ENCODE assay signal across 8 mouse cellular contexts in genomic region chr9:21752252-21752792, GRCm38 (mm10). TPM values are rescaled to one million over a fixed set of nuclear protein-coding genes. Genes with fewer than 3 reads are reported as not detected.
DNase-seq lines count a peak whose midpoint lies in the region; ATAC-seq and TF ChIP-seq lines count a peak whose summit lies in the region.

No protein-coding gene starts in this region.

- no peak for TF ChIP-seq CTCF in stomach, postnatal 0 days (IDR thresholded peaks at IDR 0.05; ENCODE audit: low read depth)

- no peaks in the 10 kb centered on the region for H3K9me3 ChIP-seq in liver, embryonic 11.5 days (ENCODE audit: control insufficient read depth, low read length)
- H3K9me3 ChIP-seq in stomach, postnatal 0 days (ENCODE audit: control insufficient read depth, low read length): no peaks in the 10 kb centered on the region

- 35% methylated on average over 10 of the region's 10 CpGs for WGBS in liver, embryonic 11.5 days
- WGBS in stomach, postnatal 0 days: 41% methylated on average over 10 of the region's 10 CpGs

- H3K4me2 ChIP-seq in liver, embryonic 11.5 days: no peak overlapping the region
- H3K4me2 ChIP-seq in stomach, postnatal 0 days (replicated peaks; ENCODE audit: low read depth): no peak overlapping the region

- peaks cover 6% of the 10 kb centered on the region for H3K4me1 ChIP-seq in liver, embryonic 11.5 days (replicated peaks; ENCODE audit: control insufficient read depth, insufficient read depth, low read length)
- H3K4me1 ChIP-seq in stomach, postnatal 0 days (replicated peaks; ENCODE audit: control insufficient read depth, insufficient read depth): peaks cover 3% of the 10 kb centered on the region; the same call in 1 of the 2 replicates

- H3K27ac ChIP-seq in liver, embryonic 11.5 days (ENCODE audit: low read depth, low read length): peak overlapping the region; percentile 53; the same call in 1 of the 2 replicates
- peak overlapping the region; percentile 81 for H3K27ac ChIP-seq in stomach, postnatal 0 days (replicated peaks)

- DNase-seq in right cerebral cortex, adult 18-20 months: peak; percentile 61
- no peak for DNase-seq in right cerebral cortex, postnatal 4 days
- peak; percentile 78 for DNase-seq in fibroblast of lung, adult 2 months (ENCODE audit: low read depth)
- DNase-seq in heart, postnatal 4 days: peak; percentile 73
- no peak for DNase-seq in liver, embryonic 11.5 days (ENCODE audit: low spot score)
- peak; percentile 51 for DNase-seq in stomach, postnatal 0 days (ENCODE audit: low spot score)

- no peak overlapping the region for H3K4me3 ChIP-seq in liver, embryonic 11.5 days (ENCODE audit: low read depth, low read length)
- no peak overlapping the region for H3K4me3 ChIP-seq in stomach, postnatal 0 days (ENCODE audit: low read depth, low read length)

- TF ChIP-seq EP300 in stomach, postnatal 0 days (optimal IDR thresholded peaks at IDR 0.05): no peak

- peak; percentile 15; the same call in 1 of the 2 replicates for ATAC-seq in liver, embryonic 11.5 days (replicated peaks; ENCODE audit: low FRiP score)
- ATAC-seq in stomach, postnatal 0 days (ENCODE audit: low FRiP score, low TSS enrichment): peak; percentile 16; the same call in 1 of the 2 replicates
- ATAC-seq in activated CD4-positive, CD25-positive, alpha-beta regulatory T cell, adult 4 months: no peak
- ATAC-seq in granulocyte monocyte progenitor cell, adult 5-6 weeks (replicated peaks; ENCODE audit: poor library complexity, severe bottlenecking): no peak

- no peaks in the 10 kb centered on the region for H3K27me3 ChIP-seq in liver, embryonic 11.5 days (replicated peaks; ENCODE audit: control insufficient read depth, insufficient read depth, low read length)
- H3K27me3 ChIP-seq in stomach, postnatal 0 days (ENCODE audit: control insufficient read depth, insufficient read depth, low read length): no peaks in the 10 kb centered on the region

- no peak overlapping the region for H3K9ac ChIP-seq in liver, embryonic 11.5 days (ENCODE audit: low read depth, low read length)
- peak overlapping the region; percentile 13; the same call in 1 of the 2 replicates for H3K9ac ChIP-seq in stomach, postnatal 0 days (ENCODE audit: low read length)

- H3K36me3 ChIP-seq in liver, embryonic 11.5 days (ENCODE audit: control insufficient read depth, insufficient read depth, low read length): peaks cover 40% of the 10 kb centered on the region
- peaks cover 14% of the 10 kb centered on the region for H3K36me3 ChIP-seq in stomach, postnatal 0 days (ENCODE audit: control insufficient read depth, insufficient read depth, low read length)

RNA-seq across cellular contexts. Expression of gene Spc24, which starts 7.8 kb away (rescaled TPM):
- total RNA-seq in heart, postnatal 4 days (2021): 10 to 100 TPM; 37.2 to 38.4 TPM
- polyA plus RNA-seq in liver, embryonic 11.5 days (2014; fragmentation: Nextera tagmentation; extraction: Ambion mirVana): 151 and 170 TPM in 2 replicates
- polyA plus RNA-seq in stomach, postnatal 0 days (2015; fragmentation: Nextera tagmentation; extraction: Ambion mirVana): 29.2 and 31.2 TPM in 2 replicates
- polyA plus RNA-seq in activated CD4-positive, CD25-positive, alpha-beta regulatory T cell, adult 4 months (2017; shearing (Covaris generic)): 10 to 100 TPM; 18.7 to 25.8 TPM
- total RNA-seq in granulocyte monocyte progenitor cell, adult 5-6 weeks (2014; fragmentation: Nextera tagmentation): 31.4 and 46.5 TPM in 2 replicates
- total RNA-seq in granulocyte monocyte progenitor cell, adult 5-6 weeks (2017): 117 and 138 TPM in 2 replicates

RNA-seq across cellular contexts. Expression of gene Ldlr, which starts 29.0 kb away (rescaled TPM):
- total RNA-seq in heart, postnatal 4 days (2021): 10 to 100 TPM; 39.9 to 43.5 TPM
- 18.8 and 23.9 TPM in 2 replicates for polyA plus RNA-seq in liver, embryonic 11.5 days (2014; fragmentation: Nextera tagmentation; extraction: Ambion mirVana)
- 28.9 and 30.4 TPM in 2 replicates for polyA plus RNA-seq in stomach, postnatal 0 days (2015; fragmentation: Nextera tagmentation; extraction: Ambion mirVana)
- polyA plus RNA-seq in activated CD4-positive, CD25-positive, alpha-beta regulatory T cell, adult 4 months (2017; shearing (Covaris generic)): 10 to 100 TPM; 12.6 to 20.6 TPM
- 8.9 and 9.0 TPM in 2 replicates for total RNA-seq in granulocyte monocyte progenitor cell, adult 5-6 weeks (2014; fragmentation: Nextera tagmentation)
- 13.1 and 15.5 TPM in 2 replicates for total RNA-seq in granulocyte monocyte progenitor cell, adult 5-6 weeks (2017)

RNA-seq across cellular contexts. Expression of gene Kank2, which starts 46.2 kb away (rescaled TPM):
- total RNA-seq in heart, postnatal 4 days (2021): 10 to 100 TPM; 50.7 to 53.7 TPM
- 4.7 and 6.7 TPM in 2 replicates for polyA plus RNA-seq in liver, embryonic 11.5 days (2014; fragmentation: Nextera tagmentation; extraction: Ambion mirVana)
- 7.3 and 7.5 TPM in 2 replicates for polyA plus RNA-seq in stomach, postnatal 0 days (2015; fragmentation: Nextera tagmentation; extraction: Ambion mirVana)
- not detected for polyA plus RNA-seq in activated CD4-positive, CD25-positive, alpha-beta regulatory T cell, adult 4 months (2017; shearing (Covaris generic))
- total RNA-seq in granulocyte monocyte progenitor cell, adult 5-6 weeks (2014; fragmentation: Nextera tagmentation): 1.5 and 2.1 TPM in 2 replicates
- 0.78 and 1.6 TPM in 2 replicates for total RNA-seq in granulocyte monocyte progenitor cell, adult 5-6 weeks (2017)

Comparison
In these comparisons a context has a peak if more than half of its experiments do, and no peak if none do; other contexts are left out.
1. DNase-seq: peak in right cerebral cortex, adult 18-20 months (single experiment), fibroblast of lung, adult 2 months (single experiment), heart, postnatal 4 days (single experiment) and stomach, postnatal 0 days (single experiment); none in right cerebral cortex, postnatal 4 days (single experiment) and liver, embryonic 11.5 days (single experiment).
2. ATAC-seq: peak in liver, embryonic 11.5 days (single experiment) and stomach, postnatal 0 days (single experiment); none in activated CD4-positive, CD25-positive, alpha-beta regulatory T cell, adult 4 months (single experiment) and granulocyte monocyte progenitor cell, adult 5-6 weeks (single experiment).